Mouse (Mus musculus) kidney, postnatal 36 days (tissue): ENCODE data around the gene Lrrk2.

ENCODE experiments used
- DNase-seq, 2 experiments: peaks; one replicate each; pipeline ENCODE4 v3.0.0; 2021 to 2022; ENCODE audit warnings: mixed read lengths in 2 of 2

Lrrk2 gene

DNA sequence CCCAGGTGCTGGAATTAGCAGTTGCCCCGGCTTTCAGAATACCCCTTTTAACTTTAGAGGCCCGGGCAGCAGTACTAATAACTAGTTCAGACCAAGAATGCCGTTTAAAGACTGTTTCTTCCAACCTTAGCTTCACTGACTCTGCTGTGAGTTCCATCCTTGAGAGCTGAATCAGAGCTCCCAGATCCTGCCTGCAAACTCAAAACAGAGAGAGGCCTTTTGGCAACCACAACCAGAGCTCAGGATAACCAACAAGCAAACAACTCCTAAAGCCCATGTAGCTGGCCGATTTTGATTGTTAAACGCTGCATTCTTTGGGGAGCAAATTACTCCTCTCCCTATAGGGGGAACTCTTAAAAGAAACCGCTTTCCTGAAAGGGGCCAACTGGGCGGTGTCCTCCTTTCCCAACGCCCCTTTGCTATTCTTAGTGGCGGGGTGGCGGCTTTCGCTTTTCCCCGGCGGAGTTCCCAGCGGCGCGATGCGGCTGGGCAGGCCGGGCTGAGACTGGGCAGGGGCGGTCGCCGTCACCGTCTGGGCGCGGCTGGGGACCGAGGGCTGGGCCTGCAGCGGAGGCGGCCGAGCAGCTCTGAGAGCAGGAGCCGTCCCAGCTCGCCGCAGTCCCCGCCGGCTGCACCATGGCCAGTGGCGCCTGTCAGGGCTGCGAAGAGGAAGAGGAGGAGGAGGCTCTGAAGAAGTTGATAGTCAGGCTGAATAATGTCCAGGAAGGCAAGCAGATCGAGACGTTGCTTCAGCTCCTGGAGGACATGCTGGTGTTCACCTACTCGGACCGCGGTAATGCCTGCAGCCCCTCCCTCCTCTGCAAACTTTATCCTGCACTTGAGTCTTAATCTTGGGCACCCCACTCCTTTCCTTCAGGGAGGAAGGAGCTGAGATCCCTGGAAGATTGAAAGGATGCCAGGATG, at the start of gene Lrrk2:
Gene Lrrk2, plus strand, starts transcription at position 531 of the 924 bp plus-strand sequence.
- peak; percentile 86 to 92 for DNase-seq

DNA sequence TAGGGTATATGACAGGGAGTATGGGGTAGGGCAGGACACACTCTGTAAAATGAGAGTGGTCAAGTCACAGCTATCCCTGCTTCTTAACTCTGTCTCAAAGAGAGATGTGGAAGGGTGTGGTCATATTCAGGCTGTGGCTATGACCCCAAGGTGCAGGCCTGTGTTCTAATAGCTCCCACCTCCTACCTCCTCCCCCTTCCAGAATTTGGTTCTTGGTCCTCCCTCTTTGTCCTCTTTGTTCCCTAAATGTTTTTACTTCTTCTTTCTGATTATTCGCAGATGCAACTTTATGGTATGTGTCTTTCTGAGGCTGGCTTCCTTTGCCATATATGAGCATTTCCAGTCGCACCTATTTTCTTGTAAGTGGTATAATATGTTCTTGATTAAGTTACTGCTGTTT, 48.5 kb upstream of the Lrrk2 start:
- DNase-seq, result no peak

DNA sequence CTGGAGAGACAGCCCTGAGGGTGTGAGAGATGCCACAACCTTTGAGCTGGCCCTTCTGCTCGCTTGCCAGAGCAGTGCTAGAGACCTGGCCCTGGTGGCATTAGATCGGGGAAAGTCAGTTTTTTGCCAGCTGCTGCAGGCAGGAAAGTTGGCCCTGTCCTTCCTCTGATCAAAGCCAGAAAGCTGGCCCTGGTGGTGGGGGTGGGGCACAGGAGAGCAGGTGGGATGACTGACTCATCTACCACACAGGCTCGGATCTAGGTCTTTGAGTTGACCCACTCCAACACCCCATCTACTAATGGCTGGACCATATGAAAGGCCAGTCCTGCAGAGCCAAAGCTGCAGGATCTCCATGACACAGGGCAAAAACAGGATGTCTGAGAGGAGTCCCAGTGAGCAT, 43.8 kb upstream of the Lrrk2 start:
- no peak for DNase-seq

DNA sequence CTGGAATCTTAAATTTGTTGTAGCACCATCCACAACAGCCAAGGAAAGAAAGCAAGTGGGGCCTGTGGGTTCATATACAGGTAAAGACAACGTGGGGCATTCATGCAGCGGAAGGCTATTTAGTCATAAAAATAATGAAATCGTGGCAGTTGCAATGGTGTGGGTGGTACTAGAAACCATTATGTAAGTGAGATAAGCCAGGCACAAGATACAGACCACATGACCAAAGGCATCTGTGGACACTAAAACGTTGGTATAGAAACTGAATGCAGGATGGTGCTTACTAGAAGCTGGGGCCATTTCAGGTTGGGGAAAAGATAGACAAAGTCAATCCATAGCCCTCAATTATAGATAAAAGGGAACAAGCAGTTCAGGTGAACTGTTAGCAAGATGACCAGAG, 40.5 kb upstream of the Lrrk2 start:
- DNase-seq, result no peak

DNA sequence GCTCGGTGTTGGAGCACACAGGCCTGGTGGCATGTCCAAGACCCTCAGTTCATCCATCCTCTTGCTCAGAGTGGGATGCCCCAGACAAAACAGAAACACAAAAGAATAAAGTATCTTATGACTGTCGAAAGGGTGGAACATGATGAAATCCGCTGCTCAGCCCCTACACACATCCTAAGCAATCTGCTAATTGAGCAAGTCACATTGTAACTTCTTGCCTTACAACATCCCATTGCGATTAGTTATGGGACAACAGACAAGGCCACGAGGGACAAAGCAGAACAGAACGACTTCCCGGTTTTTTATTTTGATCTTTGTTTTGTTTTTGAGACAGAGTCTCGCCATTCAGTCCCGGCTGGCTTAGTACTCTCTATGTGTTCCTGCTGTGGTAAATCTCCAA, 39.9 kb upstream of the Lrrk2 start:
- no peak for DNase-seq

DNA sequence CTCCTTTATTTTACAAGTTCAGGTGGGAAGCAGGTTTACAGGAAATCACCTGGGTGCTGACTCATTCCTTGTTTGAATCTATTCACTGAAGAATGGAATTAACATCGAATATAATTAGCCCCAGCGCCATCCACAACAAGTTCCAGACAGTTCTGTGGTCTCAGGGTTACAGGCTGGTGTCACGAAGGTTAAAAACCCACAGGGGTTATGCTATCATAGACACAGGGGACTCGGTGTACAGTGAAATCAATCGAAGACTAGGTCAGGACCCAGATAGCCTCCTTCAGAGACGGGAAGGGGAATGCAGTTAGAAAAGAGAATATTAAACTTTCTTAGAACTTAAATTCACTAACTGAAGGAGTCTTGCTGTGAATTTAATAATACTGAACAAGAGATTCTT, 39.2 kb upstream of the Lrrk2 start:
- DNase-seq, result no peak

DNA sequence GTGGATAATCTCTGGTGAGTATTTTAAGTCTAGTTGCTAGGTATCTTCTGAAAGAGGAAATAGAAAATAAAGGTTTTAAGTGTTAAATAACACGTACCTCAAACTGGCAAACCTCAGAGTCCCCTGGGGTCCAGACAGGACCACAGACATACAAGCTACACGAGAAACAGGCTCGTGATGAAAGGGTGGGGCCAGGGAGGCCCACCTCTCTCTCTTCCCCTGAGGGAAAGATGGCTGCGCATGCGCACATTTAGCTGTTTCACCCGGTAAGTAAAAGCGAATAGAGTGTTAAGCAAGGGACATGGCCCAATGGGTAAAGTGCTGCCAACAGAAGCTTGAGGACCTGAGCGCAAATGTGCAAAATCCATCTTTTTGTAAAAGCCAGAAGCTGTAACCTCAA, 38.7 kb upstream of the Lrrk2 start:
- DNase-seq, result no peak

DNA sequence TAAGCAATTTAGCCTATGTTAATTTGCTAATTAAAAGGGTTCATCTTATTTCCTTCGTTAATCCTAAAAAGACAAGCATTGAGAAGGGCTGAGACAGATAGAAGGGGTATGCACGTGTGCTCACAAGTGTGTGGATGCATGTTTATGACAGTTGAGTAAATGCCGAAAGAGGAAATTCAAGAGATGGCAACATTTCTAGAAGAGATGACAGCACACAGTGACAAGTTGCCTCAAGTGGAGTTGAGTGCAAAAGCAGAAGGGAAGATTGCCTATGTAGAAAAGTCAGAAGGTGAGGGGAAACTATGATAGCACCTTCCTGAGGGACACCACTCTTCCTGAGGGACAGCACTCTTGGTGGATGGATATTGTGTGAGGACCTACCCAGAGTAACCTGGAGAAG, 31.3 kb upstream of the Lrrk2 start:
- no peak for DNase-seq

DNA sequence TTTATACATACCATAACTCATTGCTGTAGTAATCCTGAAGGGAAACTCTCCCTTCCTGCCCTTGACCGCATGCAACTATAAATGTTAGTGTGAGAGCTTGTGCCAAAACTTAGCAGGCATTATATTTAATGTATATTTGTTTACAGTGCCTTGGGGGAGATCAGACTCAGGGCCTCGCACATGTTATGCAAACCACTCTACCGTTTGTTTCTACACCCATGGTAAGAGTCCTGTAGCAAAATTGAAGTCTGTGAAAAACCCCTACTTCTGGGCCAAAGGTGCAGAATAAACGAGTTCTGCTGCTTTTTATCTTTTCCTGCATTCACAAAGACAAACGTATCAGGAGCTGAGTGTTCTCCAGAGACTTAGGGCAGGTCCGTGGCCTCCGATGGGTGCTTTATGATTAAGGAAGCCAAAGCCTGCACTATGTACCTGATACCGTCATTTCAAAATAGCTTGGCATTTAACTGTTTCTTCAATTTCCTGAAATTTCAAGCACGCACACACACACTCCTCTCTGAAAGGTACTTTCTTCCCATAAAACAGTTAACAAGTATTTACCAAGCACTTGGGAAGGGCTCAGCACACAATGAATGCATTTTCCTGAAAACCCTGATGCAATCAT, 30.2 kb upstream of the Lrrk2 start:
- DNase-seq, result no peak

DNA sequence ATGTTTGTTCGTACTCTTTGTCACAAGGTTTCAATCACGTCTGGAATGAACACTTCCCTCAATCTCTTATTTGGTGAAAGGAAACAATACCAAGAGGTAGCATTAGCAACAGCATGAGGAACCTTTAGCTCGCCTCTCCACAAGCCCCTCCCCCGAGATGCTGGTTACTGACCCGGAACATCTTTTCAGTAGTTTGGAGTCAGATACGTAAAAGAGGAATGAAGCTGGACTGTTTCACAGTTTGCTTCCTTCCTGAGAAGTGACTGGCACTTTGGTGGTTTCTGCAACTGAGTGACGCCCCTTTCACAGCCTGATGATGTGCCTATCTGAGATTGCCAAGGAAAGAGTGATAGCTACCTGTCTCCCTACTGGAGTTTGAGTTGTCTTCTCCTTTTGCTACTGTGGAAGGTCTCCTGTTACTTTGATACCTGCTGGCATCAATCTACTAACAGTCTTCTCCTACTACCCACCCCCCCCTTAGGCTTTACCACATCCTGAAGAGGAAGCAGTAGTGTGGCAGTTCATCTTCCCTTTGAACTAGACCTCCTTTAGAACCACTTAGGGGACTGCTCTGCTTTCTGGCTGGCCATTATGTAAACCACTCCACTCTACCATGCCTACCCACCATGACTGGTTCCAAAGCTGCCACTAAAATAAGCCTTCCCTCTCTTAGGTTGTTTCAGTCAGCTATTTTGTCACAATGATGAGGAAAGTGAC, 29.2 kb upstream of the Lrrk2 start:
- peak; percentile 12 to 35 for DNase-seq

DNA sequence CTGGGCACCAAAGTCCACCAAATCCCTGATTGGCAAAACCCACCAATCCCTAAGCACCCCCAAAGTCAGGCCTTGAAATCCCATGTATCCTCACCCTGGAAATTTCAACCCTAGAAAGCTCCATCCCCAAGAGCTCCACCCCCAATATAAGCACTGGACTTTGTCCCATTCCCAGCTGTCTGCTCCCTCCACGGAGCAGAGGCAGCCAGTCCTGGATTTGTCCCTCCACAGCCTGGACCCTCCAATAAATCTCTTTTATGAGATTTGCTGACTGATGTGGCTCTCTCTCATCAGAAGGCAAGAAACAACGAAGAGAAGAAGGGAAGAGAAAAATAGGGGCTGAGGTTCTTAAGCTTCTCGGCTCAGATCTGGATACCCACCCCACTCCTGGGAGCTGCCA, 22.7 kb upstream of the Lrrk2 start:
- no peak for DNase-seq

DNA sequence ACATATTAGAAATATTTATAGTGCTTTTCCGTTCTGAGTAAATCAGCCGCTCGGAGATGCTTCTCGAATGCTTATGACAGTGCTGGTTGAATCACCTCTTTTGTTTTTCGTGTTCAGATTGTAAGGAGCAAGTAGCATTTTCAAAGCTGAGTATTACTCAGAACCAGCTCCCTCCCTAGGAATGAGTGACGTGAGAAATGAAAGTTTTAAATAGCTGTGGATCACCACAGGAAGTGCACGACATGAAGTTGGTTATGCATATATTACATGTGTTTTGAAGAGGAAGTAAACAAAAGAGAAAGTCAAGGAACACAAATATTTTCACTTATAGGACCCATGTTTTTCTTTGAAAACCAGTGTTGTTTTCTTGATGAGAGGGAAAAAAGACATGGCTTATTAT, 21.5 kb upstream of the Lrrk2 start:
- DNase-seq, result no peak

DNA sequence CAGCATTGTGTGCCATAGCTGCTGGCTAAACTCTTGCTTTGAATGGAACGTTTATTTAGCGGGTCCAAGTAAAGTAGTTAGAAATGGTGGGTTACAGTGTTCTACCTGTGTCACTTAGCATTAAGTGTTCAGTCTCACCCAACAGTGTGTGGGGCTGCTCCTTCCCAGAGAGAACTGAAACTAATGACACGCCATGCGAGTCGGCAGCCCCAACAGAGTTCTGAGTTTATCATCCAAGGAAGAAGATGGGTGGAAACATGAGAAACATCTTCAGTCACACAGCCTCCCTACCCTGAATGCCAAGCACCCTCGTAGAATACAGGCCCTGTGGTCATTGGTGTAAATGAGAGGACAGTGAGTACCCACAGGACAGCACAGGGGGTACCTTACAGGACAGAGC, 14.7 kb upstream of the Lrrk2 start:
- DNase-seq, result no peak

DNA sequence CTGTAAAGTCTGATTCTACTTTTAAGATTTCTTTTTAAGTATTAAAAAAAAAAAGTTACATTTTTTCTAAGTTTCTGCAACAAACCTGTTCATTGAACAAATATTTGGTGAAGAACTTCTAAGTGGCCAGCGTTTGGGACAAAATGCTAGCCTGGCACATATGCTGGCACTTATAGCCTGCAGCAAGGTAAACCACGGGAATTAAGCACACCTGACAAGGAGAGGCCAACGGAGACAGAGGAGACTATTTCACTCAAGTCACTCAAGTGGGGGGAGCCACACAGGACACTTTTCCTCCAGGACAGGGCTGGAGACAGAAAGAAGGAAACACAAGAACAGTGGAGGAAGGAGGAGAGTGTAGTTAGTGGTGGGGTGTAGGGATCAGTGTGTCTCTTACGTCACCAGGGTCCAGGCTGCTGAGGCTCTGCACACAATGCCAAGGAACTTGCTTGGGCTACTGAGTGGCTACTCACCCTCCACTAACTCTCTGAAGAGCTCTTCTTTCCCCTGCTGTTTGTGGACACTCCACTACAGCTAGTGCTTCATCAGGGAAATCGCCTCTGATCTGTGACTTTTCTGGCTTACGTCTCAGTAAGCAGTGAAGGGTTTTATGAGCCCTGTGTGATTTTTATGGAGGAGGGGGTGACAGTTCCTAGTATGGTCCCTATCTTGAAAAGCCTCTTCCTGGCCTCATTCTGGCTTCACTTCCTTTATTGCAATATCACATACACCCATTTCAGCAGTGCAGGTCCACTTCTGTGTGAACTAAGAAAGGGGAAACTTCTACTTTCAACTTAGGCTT, 12.5 kb upstream of the Lrrk2 start:
- DNase-seq, result no peak

DNA sequence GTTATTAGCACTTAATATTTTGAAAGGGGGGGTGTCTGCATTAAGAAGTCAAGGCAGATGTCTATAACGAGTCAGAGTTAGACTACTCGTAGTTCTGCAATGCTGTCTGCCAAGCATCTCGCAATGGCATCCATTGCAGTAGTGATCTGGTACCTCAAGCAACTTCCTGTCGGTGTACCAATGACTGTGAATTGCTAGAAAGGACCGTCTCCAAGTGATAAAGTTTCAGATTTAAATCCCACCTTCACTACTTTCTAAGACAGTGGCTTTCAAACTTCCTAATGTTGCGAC, 12.0 kb upstream of the Lrrk2 start:
- DNase-seq, result no peak

DNA sequence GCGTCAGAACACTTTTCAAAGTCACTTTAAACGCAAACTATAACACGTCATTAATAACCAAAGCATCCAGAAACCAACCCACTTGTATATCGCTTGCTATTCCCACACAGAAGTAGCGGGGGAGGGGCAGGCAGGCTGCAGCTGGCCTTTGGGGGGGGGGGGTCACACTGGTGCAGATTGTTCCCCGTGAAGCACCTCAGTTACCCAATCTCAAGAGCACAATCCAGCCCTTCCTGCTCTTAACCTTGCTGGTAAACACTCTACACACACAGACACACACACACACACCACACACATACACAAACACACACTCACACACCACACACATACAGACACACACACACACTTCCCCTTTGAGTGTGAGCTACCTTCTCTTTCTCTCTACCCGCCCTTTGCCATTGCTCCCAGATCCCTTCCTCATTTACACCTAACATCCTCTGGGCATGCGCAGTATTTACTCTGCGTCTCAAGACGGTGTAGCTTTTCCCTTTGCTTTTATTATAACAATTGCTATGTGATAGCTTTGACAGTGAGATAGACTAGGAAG, 8.3 kb upstream of the Lrrk2 start:
- DNase-seq, result no peak

DNA sequence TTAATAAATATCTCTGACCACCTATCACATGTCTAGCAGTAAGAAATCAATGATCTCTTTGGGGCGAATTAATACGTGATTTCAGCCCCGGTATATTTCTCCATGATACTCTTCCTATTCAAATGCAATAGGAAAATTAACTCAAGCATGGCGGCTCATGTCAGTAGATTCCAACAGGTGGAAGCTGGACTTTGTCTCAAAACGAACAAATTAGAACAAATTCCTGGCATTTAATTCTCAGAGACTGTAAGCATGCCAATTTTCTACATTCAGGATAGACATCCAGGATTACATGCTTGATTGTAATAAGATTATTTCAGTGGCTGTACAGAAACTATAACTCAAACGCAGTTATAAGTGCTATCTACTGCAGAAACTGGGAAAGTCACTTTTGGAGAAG, 7.4 kb upstream of the Lrrk2 start:
- peak in 1 of 2 experiments; percentile 26 for DNase-seq

DNA sequence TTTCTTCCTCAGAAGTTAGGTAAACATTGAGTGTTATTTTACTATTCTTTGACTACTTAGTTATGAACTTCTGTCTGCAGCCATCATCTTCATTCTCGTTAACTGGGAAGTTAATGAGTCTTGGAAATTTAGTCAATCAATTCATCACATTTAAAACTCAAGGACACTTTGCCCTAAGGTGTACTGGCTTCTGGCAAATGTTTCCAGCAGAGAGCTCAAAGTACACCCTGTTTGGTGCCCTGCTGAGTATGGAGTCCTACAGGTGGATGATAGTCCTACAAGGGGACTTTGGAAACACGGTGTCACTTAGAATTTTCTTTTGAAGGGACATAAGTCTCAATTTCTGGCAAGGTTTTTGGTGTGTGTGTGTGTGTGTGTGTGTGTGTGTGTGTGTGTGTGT, 1.8 kb upstream of the Lrrk2 start:
- DNase-seq, result peak; percentile 51 to 83

DNA sequence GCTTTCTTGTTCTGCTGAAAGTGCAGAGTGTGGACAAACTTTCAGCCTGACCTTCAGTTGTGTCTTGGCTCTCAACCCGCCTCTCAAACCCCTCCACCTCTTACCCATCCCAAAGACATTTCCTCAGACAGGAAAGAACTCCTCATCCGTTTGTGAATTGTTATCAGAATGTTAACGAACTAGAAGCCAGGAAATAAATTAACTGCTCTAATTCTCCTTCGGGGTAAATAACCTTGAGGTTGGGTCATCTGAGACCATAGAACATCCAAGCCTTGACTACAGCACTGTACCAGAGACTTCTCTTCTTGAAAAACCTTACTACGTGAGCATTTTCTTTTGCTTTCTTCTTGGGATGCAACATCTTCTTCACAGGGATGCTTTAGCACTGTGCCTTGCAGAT, 988 bp upstream of the Lrrk2 start:
- DNase-seq, result peak; percentile 35 to 53

DNA sequence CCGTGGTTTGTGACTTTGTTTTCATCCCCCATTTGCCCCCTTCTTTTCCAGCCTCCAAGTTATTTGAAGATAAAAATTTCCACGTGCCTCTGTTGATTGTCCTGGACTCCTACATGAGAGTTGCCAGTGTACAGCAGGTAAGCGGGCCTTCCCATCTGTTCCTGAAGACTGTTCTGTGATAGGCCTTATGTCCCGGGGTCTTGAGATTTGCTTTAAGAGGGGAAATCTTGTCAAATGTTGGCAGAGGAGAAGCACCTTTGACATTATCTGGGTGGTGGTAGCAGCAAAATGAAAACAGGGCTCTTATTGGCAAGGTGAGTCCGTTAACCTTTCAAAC, 562 bp downstream of the Lrrk2 start:
- no peak for DNase-seq

DNA sequence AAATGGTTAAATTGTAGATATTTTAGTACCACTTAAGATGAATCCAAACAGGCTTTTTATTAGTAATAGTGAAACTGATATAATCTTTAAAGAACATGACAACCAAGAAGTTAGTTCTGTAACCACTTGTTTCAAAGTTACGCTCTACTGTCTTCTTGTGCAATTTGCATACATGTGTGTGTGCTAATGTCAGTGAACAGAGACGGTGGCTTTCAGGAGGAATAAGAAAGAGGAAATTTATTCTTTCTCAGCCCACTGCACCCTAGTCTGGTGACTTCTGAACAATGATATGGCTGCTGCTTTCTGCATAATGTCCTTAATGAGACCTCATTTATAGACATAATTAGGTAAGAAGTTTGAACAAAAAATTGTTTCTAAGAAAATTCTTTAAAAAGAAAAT, 7.1 kb downstream of the Lrrk2 start:
- no peak for DNase-seq

DNA sequence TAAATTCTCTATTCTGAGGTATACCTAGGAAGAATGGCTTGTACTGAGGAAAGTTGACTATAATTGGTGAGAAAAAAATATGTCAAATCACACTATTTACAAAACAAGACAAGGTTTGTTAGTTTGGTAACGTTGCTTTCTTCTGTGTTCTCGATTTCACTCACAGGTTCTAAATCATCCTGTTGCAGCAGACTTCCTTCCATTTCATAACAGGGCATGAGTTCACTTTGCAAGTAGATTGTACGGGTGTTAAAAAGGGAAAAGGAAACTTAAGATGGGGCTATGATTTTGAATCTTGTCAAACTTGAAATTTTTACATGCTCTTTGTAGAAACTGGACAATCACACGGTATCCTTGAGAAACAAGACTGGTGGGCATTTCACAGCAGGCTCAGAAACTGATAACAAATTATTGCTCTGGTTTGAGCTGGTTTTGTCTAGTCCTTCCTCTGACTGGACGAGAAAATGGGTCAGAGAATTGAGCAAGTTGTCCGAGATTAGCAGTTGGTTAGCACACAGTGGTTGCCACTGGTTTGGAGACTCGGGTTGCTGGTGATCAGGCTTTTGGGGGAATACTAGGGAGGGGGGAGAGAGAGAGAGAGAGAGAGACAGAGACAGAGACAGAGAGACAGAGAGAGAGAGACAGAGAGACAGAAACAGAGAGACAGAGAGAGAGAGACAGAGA, 13.0 kb downstream of the Lrrk2 start:
- DNase-seq, result no peak
